Mouse (Mus musculus) forebrain, embryonic 16.5 days (tissue): ENCODE measurements around the gene Nxpe2. TPM values are rescaled to one million over a fixed set of nuclear protein-coding genes. Genes with fewer than 3 reads are reported as not detected.
"Not testable (repeated sequence)": the region's sequence is repeated elsewhere in the genome, so short reads cannot be mapped to it uniquely, and the experiment has no call there.

Source experiments
- ATAC-seq: fragments of 200-750 bp; cut with Nextera tagmentation; 2 replicates; pipeline ENCODE4 v1.8.0; 2017; ENCODE audit warnings: mild to moderate bottlenecking, moderate library complexity
- H3K27ac ChIP-seq: fragments of 300-500 bp; sonication (generic); 2 replicates; pipeline ENCODE4 v1.5.1; 2014; ENCODE audit warnings: low read length, control low read depth
- H3K27me3 ChIP-seq: fragments of 300-500 bp; sonication (generic); replicated peaks from 2 replicates; pipeline ENCODE4 v1.6.1; 2014; ENCODE audit warnings: low read length; ENCODE audit not compliant: control insufficient read depth, insufficient read depth
- H3K36me3 ChIP-seq: fragments of 300-500 bp; sonication (generic); 2 replicates; pipeline ENCODE4 v1.6.1; 2014; ENCODE audit not compliant: control insufficient read depth, insufficient read depth
- H3K4me1 ChIP-seq: fragments of 300-500 bp; sonication (generic); replicated peaks from 2 replicates; pipeline ENCODE4 v1.6.1; 2014; ENCODE audit warnings: low read length; ENCODE audit not compliant: control insufficient read depth, insufficient read depth
- H3K4me2 ChIP-seq: fragments of 300-500 bp; sonication (generic); 2 replicates; pipeline ENCODE4 v1.6.1; 2014; ENCODE audit warnings: mild to moderate bottlenecking, low read length, control low read depth
- H3K4me3 ChIP-seq: fragments of 300-500 bp; sonication (generic); replicated peaks from 2 replicates; pipeline ENCODE4 v1.5.1; 2014; ENCODE audit warnings: mild to moderate bottlenecking, low read length, control low read depth
- H3K9ac ChIP-seq: fragments of 300-500 bp; sonication (generic); replicated peaks from 2 replicates; pipeline ENCODE4 v1.6.1; 2014; ENCODE audit warnings: low read depth, low read length, control low read depth
- H3K9me3 ChIP-seq: fragments of 300-500 bp; sonication (generic); 2 replicates; pipeline ENCODE4 v1.6.1; 2016; ENCODE audit warnings: low read length; ENCODE audit not compliant: control insufficient read depth
- WGBS: fragments of 180-500 bp; shearing (Covaris S2); extraction: QIAGEN DNeasy Blood & Tissue Kit; methylation state at CpG from one replicate; pipeline ENCODE4 v1.1.7; 2014; 5-methylcytosine and 5-hydroxymethylcytosine counted together
- polyA plus RNA-seq: library from polyadenylated mRNA; unstranded; fragments of >200 nt; fragmentation: Nextera tagmentation; extraction: Ambion mirVana; gene quantifications from 2 replicates; pipeline ENCODE4 v1.2.1, GENCODE M21; 2015

Gene Nxpe2
- polyA plus RNA-seq, 1 experiment from 2014 or later = 0.28 TPM

- Histone ChIP-seq H3K9ac (no peak overlapping the region), H3K27ac (no peak overlapping the region), H3K27me3 (no peaks in the 10 kb centered on the region), H3K4me1 (peaks cover 4% of the 10 kb centered on the region; the same call in 1 of the 2 replicates), H3K4me2 (no peak overlapping the region), H3K4me3 (no peak overlapping the region), H3K36me3 (no peaks in the 10 kb centered on the region), H3K9me3 (no peaks in the 10 kb centered on the region)
- ATAC-seq = no peak
- 91% methylated on average over 1 of the region's 1 CpGs for WGBS
These were observed 37.4 kb downstream of the Nxpe2 start for GRCm38 (mm10) chr9:48315825-48316224.

GRCm38 (mm10) chr9:48314194-48314593, 39.1 kb downstream of the Nxpe2 start:
- H3K4me2 ChIP-seq = no peak overlapping the region
- H3K9ac ChIP-seq = no peak overlapping the region
- no peaks in the 10 kb centered on the region for H3K9me3 ChIP-seq
- H3K4me3 ChIP-seq = no peak overlapping the region
- no peaks in the 10 kb centered on the region for H3K36me3 ChIP-seq
- H3K27ac ChIP-seq = no peak overlapping the region
- WGBS = 9% methylated on average over 3 of the region's 3 CpGs
- H3K4me1 ChIP-seq = peaks cover 4% of the 10 kb centered on the region; the same call in 1 of the 2 replicates
- H3K27me3 ChIP-seq = no peaks in the 10 kb centered on the region
- ATAC-seq = peak; percentile 33; the same call in 1 of the 2 replicates

GRCm38 (mm10) chr9:48311241-48311640, 42.0 kb downstream of the Nxpe2 start:
- Histone ChIP-seq H3K9me3 (no peaks in the 10 kb centered on the region), H3K4me2 (no peak overlapping the region), H3K36me3 (no peaks in the 10 kb centered on the region), H3K9ac (no peak overlapping the region), H3K27me3 (no peaks in the 10 kb centered on the region), H3K27ac (no peak overlapping the region), H3K4me1 (peaks cover 4% of the 10 kb centered on the region; the same call in 1 of the 2 replicates), H3K4me3 (no peak overlapping the region)
- WGBS = 88% methylated on average over 5 of the region's 5 CpGs
- no peak for ATAC-seq

- not testable (repeated sequence) for H3K36me3 ChIP-seq, ATAC-seq, H3K4me2 ChIP-seq, H3K27me3 ChIP-seq, H3K4me3 ChIP-seq, H3K27ac ChIP-seq, H3K4me1 ChIP-seq, H3K9ac ChIP-seq, H3K9me3 ChIP-seq
- WGBS = 29% methylated on average over 5 of the region's 5 CpGs
These were observed 49.7 kb downstream of the Nxpe2 start for GRCm38 (mm10) chr9:48303564-48303963.

GRCm38 (mm10) chr9:48298983-48299382, 54.3 kb downstream of the Nxpe2 start:
- WGBS = 93% methylated on average over 7 of the region's 7 CpGs
- H3K9ac ChIP-seq = no peak overlapping the region
- no peaks in the 10 kb centered on the region for H3K27me3 ChIP-seq
- no peak overlapping the region for H3K4me3 ChIP-seq
- H3K27ac ChIP-seq = no peak overlapping the region
- no peaks in the 10 kb centered on the region for H3K4me1 ChIP-seq
- H3K36me3 ChIP-seq = no peaks in the 10 kb centered on the region
- ATAC-seq = no peak
- no peaks in the 10 kb centered on the region for H3K9me3 ChIP-seq
- H3K4me2 ChIP-seq = no peak overlapping the region

- Histone ChIP-seq H3K4me2 (no peak overlapping the region), H3K4me3 (no peak overlapping the region), H3K4me1 (no peaks in the 10 kb centered on the region), H3K36me3 (no peaks in the 10 kb centered on the region), H3K27ac (no peak overlapping the region), H3K27me3 (no peaks in the 10 kb centered on the region), H3K9me3 (no peaks in the 10 kb centered on the region), H3K9ac (no peak overlapping the region)
- no peak for ATAC-seq
- 65% methylated on average over 2 of the region's 2 CpGs for WGBS
These were observed 58.5 kb downstream of the Nxpe2 start for GRCm38 (mm10) chr9:48294754-48295153.

GRCm38 (mm10) chr9:48290281-48290680, 63.0 kb downstream of the Nxpe2 start:
- H3K9me3 ChIP-seq = no peaks in the 10 kb centered on the region
- H3K4me3 ChIP-seq = no peak overlapping the region
- H3K4me2 ChIP-seq = no peak overlapping the region
- H3K9ac ChIP-seq = no peak overlapping the region
- H3K4me1 ChIP-seq = no peaks in the 10 kb centered on the region
- WGBS = 79% methylated on average over 1 of the region's 1 CpGs
- H3K27ac ChIP-seq = no peak overlapping the region
- H3K27me3 ChIP-seq = no peaks in the 10 kb centered on the region
- H3K36me3 ChIP-seq = no peaks in the 10 kb centered on the region
- ATAC-seq = no peak

GRCm38 (mm10) chr9:48284221-48284620, 69.0 kb downstream of the Nxpe2 start:
- H3K9me3 ChIP-seq = no peaks in the 10 kb centered on the region
- H3K27ac ChIP-seq = no peak overlapping the region
- WGBS = 87% methylated on average over 8 of the region's 8 CpGs
- no peak overlapping the region for H3K4me2 ChIP-seq
- ATAC-seq = no peak
- H3K4me3 ChIP-seq = no peak overlapping the region
- H3K4me1 ChIP-seq = no peaks in the 10 kb centered on the region
- H3K36me3 ChIP-seq = no peaks in the 10 kb centered on the region
- H3K27me3 ChIP-seq = no peaks in the 10 kb centered on the region
- H3K9ac ChIP-seq = no peak overlapping the region

GRCm38 (mm10) chr9:48276831-48277230, 76.4 kb downstream of the Nxpe2 start:
- no peak for ATAC-seq
- no peaks in the 10 kb centered on the region for H3K4me1 ChIP-seq
- no peak overlapping the region for H3K4me2 ChIP-seq
- no peaks in the 10 kb centered on the region for H3K27me3 ChIP-seq
- H3K9ac ChIP-seq = no peak overlapping the region
- WGBS = 78% methylated on average over 15 of the region's 15 CpGs
- H3K9me3 ChIP-seq = no peaks in the 10 kb centered on the region
- no peak overlapping the region for H3K27ac ChIP-seq
- no peaks in the 10 kb centered on the region for H3K36me3 ChIP-seq
- H3K4me3 ChIP-seq = no peak overlapping the region
